Mouse (Mus musculus) cerebral cortex, adult 2 months (tissue): ENCODE measurements around the gene Enkd1.

Experiments
- WGBS: fragments of 180-500 bp; shearing (Covaris S2); methylation state at CpG from one replicate; pipeline ENCODE4 v1.1.7; 2018; 5-methylcytosine and 5-hydroxymethylcytosine counted together

The Enkd1 gene

DNA sequence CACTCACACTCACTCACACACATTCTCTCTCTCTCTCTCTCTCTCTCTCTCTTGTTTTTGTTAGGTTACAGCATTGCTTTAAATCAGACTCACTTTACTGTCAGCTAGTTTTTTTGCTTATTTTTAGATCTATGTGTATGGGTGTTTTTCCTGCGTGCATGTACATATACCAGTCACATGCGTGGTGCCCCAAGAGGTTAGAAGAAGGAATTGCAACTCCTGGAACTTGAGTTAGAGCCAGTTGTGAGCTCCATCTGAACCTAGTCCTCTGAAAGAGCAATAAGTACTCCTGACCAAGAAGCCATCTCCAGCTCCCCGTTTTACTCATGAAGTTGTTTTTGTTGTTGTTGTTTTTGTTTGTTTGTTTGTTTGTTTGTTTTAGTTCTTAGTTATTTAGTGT, 46.8 kb downstream of the Enkd1 start:
- 53% methylated on average over 3 of the region's 3 CpGs for WGBS
